Mouse (Mus musculus): ENCODE data around the gene Acta2. TPM values are rescaled to one million over a fixed set of nuclear protein-coding genes. Genes with fewer than 3 reads are reported as not detected.
A peak's percentile ranks its signal among the peaks of the same experiment; 100 is the strongest.

The Acta2 gene
- polyA plus RNA-seq, 1 experiment from 2014 or later, result 0.52 TPM

DNA sequence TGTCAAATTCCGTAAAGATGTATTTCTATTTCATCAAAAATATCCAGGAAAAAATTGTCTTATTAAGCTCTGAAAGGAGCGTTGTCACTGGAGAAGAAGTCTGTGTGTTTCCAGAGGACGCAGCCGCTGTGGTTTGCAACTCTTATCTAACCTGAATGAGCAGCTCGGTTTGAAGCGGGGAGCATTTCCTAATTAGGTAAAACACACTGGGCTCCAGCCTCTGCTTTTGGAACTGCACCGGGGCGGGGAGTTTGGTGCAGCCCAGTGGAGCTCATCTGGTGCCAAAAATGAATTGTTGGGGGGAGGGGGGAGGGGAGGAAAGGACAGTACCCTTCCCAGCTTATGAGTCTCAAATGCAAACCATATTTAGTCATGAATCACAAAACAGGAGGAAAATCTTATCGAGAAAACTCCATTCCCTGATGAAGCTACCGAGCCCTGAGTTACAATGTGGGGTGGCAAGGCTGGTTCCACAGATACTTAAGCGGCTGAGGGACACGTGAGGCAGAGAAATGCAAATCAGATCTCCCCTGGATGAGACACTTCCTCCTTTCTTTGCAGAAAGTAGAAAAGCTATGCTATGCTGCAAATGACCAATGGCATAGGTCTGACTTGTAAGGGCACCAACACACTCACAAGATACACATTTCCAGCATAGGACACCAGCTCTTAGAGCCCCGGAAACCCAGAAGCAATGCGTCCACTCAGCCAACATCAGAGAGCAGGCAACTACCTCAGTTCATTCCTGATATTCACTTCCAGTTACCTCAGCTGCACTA is 1.1 kb downstream of the Acta2 start:
- no peak overlapping the region for H3K27ac ChIP-seq
- H3K4me3 ChIP-seq (ENCODE audit: inconsistent target), result no peak overlapping the region
- no peaks in the 10 kb centered on the region for H3K79me2 ChIP-seq (ENCODE audit: inconsistent target)
- no peaks in the 10 kb centered on the region for H3K36me3 ChIP-seq (ENCODE audit: inconsistent target)
- 16% methylated on average over 14 of the region's 14 CpGs for WGBS (ENCODE audit: missing documents)

DNA sequence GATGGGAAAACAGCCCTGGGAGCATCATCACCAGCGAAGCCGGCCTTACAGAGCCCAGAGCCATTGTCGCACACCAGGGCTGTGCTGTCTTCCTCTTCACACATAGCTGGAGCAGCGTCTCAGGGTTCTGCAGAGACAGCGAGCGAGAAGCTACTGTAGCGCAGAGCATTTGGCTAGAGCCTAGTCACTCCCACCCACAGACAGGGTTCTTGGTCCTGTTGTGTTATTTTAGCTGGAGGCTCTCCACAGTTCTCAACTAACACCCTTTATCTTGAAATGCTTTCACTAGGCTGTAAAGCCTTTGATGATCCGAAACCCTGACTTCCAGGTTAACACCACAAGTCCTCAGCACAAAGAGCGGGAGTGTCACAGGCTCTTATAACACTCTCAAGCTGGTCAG is 2.9 kb downstream of the Acta2 start:
- Histone ChIP-seq H3K4me3 (ENCODE audit: inconsistent target) (no peak overlapping the region), H3K36me3 (ENCODE audit: inconsistent target) (no peaks in the 10 kb centered on the region), H3K79me2 (ENCODE audit: inconsistent target) (no peaks in the 10 kb centered on the region), H3K27ac (no peak overlapping the region)
- 97% methylated on average over 9 of the region's 9 CpGs for WGBS (ENCODE audit: missing documents)

DNA sequence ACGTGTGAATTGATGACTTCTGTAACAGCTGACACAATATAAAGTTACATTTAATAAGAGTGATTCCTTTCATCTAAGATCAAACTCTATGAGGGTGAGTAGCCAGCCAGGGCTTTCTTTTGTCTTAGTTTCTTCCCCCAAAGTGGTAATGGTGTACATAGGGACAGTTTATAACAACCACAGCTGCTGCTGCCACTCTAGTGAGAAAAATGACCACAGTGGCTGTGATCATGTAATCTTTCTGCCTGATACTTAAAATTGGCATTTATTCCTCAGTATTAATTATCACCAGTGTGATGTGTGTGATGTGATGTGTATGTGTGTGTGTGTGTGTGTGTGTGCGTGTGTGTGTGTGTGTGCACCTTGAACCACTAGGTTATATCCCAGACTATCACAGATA is 3.5 kb downstream of the Acta2 start:
- no peak overlapping the region for H3K27ac ChIP-seq
- no peaks in the 10 kb centered on the region for H3K79me2 ChIP-seq (ENCODE audit: inconsistent target)
- 92% methylated on average over 1 of the region's 2 CpGs for WGBS (ENCODE audit: missing documents)
- no peak overlapping the region for H3K4me3 ChIP-seq (ENCODE audit: inconsistent target)
- no peaks in the 10 kb centered on the region for H3K36me3 ChIP-seq (ENCODE audit: inconsistent target)

DNA sequence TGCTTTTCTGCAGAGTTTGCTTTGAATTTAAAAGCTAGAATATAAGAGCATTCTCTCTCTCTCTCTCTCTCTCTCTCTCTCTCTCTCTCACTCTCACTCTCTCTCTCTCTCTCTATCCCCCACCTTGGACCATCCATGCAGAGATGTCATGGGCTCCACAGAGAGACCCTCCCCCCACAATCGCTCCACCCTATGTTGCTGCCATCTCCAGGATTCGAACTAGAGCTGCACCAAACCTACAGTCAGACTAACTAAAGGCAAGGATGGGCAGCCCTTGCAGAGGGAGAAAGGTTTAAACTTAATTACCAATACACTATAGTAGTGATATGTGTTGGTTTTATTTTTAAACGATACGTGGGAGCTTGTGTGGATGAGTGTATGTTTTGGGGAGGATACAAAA is 4.8 kb downstream of the Acta2 start:
- Histone ChIP-seq H3K79me2 (ENCODE audit: inconsistent target) (no peaks in the 10 kb centered on the region), H3K36me3 (ENCODE audit: inconsistent target) (no peaks in the 10 kb centered on the region), H3K4me3 (ENCODE audit: inconsistent target) (no peak overlapping the region), H3K27ac (no peak overlapping the region)
- WGBS (ENCODE audit: missing documents), result 100% methylated on average over 4 of the region's 4 CpGs

DNA sequence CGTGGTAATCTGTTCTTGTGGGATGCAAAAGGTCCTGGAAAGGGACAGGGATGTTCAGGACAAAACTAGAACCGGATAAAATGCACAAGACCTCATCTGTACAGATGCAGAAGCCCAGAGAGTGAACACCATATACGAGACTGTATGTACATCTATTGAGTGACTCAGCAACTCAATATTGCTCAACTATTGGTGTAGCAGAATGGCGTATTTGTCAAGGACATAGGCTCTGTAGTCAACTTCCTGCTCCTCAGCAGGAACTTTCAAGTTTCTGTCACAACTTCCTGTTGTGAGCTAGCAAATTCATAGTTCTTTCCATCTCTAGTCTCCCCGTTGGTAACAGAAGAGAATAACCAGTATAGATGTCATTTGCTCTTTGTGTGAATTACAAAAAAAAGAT is 6.8 kb downstream of the Acta2 start:
- 28% methylated on average over 5 of the region's 5 CpGs for WGBS (ENCODE audit: missing documents)
- no peaks in the 10 kb centered on the region for H3K79me2 ChIP-seq (ENCODE audit: inconsistent target)
- H3K36me3 ChIP-seq (ENCODE audit: inconsistent target), result no peaks in the 10 kb centered on the region
- peak overlapping the region; percentile 33; the same call in 1 of the 2 replicates for H3K27ac ChIP-seq
- no peak overlapping the region for H3K4me3 ChIP-seq (ENCODE audit: inconsistent target)

DNA sequence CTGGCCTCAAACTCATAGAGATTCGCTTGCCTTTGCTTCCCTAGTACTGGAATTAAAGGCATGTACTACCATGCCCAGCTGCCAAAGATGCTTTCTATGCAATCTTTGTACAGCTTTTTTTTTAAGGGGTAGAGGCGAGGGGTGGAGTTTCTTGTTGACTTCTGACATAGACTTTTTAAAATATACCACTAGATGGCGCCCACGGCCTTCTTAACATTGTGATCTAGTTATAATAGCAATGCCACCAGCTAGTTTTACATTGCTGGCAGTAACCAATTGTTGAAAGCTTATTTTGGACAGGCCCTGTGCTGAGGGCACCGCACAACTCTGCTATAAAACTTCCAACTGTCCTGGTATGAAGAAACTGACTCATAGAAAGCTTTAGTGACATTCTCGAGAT is 11.3 kb downstream of the Acta2 start:
- Histone ChIP-seq H3K79me2 (ENCODE audit: inconsistent target) (no peaks in the 10 kb centered on the region), H3K36me3 (ENCODE audit: inconsistent target) (peaks cover 12% of the 10 kb centered on the region), H3K4me3 (ENCODE audit: inconsistent target) (no peak overlapping the region), H3K27ac (no peak overlapping the region)
- 17% methylated on average over 6 of the region's 6 CpGs for WGBS (ENCODE audit: missing documents)

DNA sequence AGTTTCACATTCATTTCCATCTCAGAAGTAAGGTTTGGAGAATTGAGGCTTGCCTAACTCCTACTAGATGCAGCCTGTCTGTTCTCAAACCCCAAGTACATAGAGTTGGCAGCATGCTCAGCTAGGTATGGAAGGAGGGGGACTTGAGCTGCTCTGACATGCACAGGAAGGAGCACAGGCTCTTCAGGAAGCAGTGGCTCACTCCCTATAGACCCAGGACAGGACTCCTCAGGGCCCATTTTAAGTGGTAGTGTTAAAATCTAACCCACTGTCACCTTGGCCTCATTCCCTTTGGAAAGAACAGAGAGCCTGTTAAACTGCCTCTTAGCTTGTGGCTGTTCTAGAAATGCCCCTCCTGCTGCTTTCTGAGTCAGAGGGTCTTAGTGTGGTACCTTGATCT is 12.5 kb downstream of the Acta2 start:
- H3K27ac ChIP-seq, result no peak overlapping the region
- no peak overlapping the region for H3K4me3 ChIP-seq (ENCODE audit: inconsistent target)
- peaks cover 24% of the 10 kb centered on the region for H3K36me3 ChIP-seq (ENCODE audit: inconsistent target)
- no peaks in the 10 kb centered on the region for H3K79me2 ChIP-seq (ENCODE audit: inconsistent target)

DNA sequence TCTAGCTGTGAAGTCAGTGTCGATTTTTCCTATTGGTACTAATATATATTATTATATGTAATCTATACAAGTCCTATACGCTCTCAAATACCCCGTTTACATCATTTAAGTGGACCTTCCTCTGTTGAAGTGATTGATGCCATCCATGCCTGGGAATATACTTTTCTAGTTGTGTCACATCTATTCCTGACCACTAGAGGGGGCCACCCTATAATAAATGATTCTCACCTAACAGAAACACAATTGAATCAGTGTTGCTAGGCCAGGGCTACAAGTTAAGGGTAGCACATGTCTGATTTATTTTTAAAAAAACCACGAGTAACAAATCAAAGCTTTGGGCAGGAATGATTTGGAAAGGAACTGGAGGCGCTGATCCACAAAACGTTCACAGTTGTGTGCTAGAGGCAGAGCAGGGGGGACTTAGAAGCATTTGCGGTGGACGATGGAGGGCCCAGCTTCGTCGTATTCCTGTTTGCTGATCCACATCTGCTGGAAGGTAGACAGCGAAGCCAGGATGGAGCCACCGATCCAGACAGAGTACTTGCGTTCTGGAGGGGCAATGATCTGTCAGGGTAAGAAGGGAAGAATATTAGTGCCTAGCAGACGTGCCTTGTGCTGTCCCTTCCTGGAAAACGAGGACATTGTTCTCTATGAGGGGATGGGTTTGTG is 14.0 kb downstream of the Acta2 start:
- Histone ChIP-seq H3K27ac (no peak overlapping the region), H3K79me2 (ENCODE audit: inconsistent target) (no peaks in the 10 kb centered on the region), H3K4me3 (ENCODE audit: inconsistent target) (no peak overlapping the region), H3K36me3 (ENCODE audit: inconsistent target) (peaks cover 38% of the 10 kb centered on the region)
- 78% methylated on average over 15 of the region's 15 CpGs for WGBS (ENCODE audit: missing documents)

DNA sequence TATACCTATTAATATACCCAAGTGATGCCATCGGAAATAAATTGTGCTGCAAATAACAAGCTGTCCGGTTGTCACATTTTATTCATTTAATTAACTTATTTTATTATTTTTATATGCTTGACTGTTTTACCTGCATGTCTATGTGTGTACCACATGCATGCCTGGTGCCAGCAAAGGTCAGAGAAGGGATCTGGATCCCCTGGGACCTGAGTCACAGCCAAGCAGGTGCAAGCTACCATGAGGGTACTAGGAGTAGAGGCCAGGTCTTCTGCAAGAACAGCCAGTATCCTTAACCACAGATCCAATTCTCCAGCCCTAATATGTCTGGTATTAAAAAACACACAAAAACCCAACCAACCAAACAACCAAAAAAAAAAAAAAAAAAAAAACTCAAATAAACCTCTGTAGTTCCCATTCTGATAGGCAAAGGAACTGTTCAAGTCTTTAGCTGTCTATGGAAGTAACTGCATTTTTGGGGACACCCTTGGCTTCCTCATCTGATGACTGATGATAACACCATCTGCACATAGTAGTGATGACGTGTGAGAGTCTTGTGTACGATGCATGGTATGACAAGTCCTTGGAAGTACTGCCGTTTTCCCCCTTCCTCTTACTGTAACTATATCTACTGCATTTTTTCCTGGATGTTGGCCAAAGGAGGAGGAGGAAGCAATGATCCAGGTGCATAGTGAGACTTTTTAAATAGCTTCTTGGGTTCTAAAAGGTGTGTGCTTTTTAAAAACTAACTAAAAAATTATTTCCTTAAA is 14.9 kb downstream of the Acta2 start:
- H3K36me3 ChIP-seq (ENCODE audit: inconsistent target), result peaks cover 45% of the 10 kb centered on the region
- WGBS (ENCODE audit: missing documents), result 98% methylated on average over 5 of the region's 5 CpGs

DNA sequence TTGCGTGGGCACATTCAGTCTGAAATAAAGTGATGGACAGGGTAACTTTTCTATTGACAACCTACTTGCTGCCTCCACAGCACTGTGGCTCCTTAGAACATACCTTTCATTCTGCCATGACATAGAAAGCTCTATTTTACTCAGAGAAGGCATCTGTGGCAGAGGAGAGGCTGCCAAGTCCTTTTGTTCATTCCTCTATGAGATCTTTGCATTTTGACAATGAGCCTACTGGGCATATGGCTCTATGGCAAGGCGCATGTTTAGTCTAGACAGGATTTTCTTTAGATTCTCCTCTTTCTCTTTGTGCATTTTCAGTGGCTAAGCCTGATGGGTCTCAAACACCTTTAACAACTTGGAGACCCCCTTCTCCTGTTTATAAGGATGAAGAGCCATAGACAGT is 17.6 kb downstream of the Acta2 start:
- H3K4me3 ChIP-seq (ENCODE audit: inconsistent target), result no peak overlapping the region
- H3K27ac ChIP-seq, result no peak overlapping the region
- WGBS (ENCODE audit: missing documents), result 97% methylated on average over 2 of the region's 2 CpGs
- H3K36me3 ChIP-seq (ENCODE audit: inconsistent target), result peaks cover 71% of the 10 kb centered on the region
- no peaks in the 10 kb centered on the region for H3K79me2 ChIP-seq (ENCODE audit: inconsistent target)

More for the DNA sequence above, 14.9 kb downstream of the Acta2 start:
- Histone ChIP-seq H3K4me3 (ENCODE audit: inconsistent target) (no peak overlapping the region), H3K27ac (no peak overlapping the region), H3K79me2 (ENCODE audit: inconsistent target) (no peaks in the 10 kb centered on the region)

DNA sequence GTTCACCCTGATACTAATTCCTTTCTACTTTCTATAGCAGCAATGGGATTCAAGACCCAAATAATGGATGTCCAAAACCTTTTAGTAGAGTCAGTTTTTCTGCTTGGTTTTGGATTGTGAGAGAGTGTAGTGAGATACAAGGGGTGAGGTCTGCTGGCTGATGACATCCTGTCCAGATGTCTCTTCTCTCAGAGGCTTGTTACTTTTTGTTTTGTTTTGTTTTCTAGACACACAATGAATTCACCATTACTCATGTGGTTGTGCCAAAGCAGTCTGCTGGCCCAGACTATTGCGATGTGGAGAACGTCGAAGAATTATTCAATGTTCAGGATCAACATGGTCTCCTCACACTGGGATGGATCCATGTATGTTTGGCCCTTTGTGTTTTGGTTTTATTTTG is 19.3 kb downstream of the Acta2 start:
- Histone ChIP-seq H3K36me3 (ENCODE audit: inconsistent target) (peaks cover 82% of the 10 kb centered on the region), H3K27ac (no peak overlapping the region)
- 100% methylated on average over 3 of the region's 3 CpGs for WGBS (ENCODE audit: missing documents)

DNA sequence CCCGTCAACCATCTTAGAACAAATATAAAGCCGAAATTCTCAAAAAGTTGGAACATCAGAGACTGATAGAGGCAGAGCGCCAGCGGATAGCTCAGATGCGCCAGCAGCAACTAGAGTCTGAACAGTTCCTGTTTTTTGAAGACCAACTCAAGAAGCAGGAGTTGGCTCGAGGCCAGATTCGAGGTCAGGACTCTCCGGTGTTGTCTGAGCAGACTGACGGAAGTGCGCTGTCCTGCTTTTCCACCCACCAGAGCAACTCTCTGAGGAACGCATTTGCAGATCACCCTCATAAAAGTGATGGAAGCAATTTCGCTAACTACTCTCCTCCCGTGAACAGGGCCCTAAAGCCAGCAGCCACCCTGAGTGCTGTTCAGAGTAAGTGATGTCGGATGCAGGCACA is 21.4 kb downstream of the Acta2 start:
- Histone ChIP-seq H3K79me2 (ENCODE audit: inconsistent target) (no peaks in the 10 kb centered on the region), H3K36me3 (ENCODE audit: inconsistent target) (peaks cover 77% of the 10 kb centered on the region), H3K27ac (no peak overlapping the region), H3K4me3 (ENCODE audit: inconsistent target) (no peak overlapping the region)
- 66% methylated on average over 14 of the region's 14 CpGs for WGBS (ENCODE audit: missing documents)

More for the DNA sequence above, 19.3 kb downstream of the Acta2 start:
- Histone ChIP-seq H3K79me2 (ENCODE audit: inconsistent target) (no peaks in the 10 kb centered on the region), H3K4me3 (ENCODE audit: inconsistent target) (no peak overlapping the region)

DNA sequence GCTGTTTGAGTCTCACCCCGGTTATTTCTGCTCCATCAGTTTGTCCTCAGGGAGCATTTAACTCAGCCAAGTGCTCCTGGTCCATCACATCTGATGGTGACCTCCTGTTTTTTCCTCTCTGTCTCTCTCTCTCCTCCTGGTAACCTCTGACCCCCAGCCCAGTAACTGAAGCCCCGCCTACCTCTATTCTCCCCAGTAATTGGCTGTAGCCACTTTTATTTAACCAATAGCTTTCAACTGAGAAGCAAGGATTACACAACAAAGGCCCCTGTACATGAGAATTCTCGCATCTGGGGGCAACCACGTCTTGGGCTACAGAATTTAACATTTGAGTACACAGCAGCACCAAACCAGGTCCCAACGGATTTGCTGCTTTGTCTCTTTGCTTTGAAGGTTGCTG is 23.1 kb downstream of the Acta2 start:
- peaks cover 74% of the 10 kb centered on the region for H3K36me3 ChIP-seq (ENCODE audit: inconsistent target)
- WGBS (ENCODE audit: missing documents), result 94% methylated on average over 5 of the region's 5 CpGs
- H3K4me3 ChIP-seq (ENCODE audit: inconsistent target), result no peak overlapping the region

DNA sequence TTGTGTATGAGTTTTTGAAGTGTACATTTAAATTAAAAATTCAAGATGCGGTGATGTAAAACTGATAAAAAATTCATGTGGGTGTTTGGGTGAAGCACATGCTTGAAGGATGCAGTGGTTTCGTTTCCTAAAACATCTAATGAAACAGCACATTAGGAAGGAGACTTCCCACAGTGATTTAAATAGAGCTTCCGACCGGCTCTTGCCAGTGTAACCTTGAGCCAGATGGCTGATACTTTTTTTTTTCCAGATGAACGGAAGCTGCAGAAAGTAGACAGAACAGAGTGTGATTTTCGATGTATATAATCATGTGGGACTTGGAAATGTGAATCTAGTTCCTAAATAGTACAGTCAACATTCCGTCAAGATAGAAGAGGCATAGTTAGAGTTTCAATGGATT is 23.8 kb downstream of the Acta2 start:
- Histone ChIP-seq H3K4me3 (ENCODE audit: inconsistent target) (no peak overlapping the region), H3K36me3 (ENCODE audit: inconsistent target) (peaks cover 74% of the 10 kb centered on the region), H3K79me2 (ENCODE audit: inconsistent target) (no peaks in the 10 kb centered on the region), H3K27ac (no peak overlapping the region)
- WGBS (ENCODE audit: missing documents), result 75% methylated on average over 7 of the region's 7 CpGs

More for the DNA sequence above, 23.1 kb downstream of the Acta2 start:
- Histone ChIP-seq H3K79me2 (ENCODE audit: inconsistent target) (no peaks in the 10 kb centered on the region), H3K27ac (no peak overlapping the region)

DNA sequence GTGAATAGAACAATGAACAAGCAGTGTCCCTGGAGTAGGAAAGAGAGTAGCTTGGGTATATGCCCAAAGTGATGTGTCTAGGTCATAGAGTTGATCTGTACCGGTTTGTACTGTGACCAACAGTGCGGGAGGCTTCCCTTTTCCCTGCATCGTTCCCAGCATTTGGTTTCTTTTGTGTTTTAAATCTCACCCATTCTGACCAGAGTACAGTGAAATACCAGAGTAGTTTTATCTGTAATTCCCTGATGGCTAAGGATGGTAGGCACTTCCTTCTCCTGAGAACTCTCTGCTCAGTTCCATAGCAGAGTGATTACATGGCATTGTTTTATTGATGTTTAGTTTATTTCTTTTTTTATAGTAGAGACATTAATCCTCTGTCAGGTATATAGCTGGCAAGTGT is 32.6 kb downstream of the Acta2 start:
- Histone ChIP-seq H3K4me3 (ENCODE audit: inconsistent target) (no peak overlapping the region), H3K79me2 (ENCODE audit: inconsistent target) (peaks cover 12% of the 10 kb centered on the region; the same call in 1 of the 2 replicates), H3K27ac (no peak overlapping the region), H3K36me3 (ENCODE audit: inconsistent target) (peaks cover 39% of the 10 kb centered on the region; the same call in 1 of the 2 replicates)
- 94% methylated on average over 3 of the region's 3 CpGs for WGBS (ENCODE audit: missing documents)
